Mouse (Mus musculus): ENCODE measurements at regions not wholly inside any gene's neighbourhood (a gene's known extent, or its start where the extent isn't known, plus 50 kb on each side); places are given as distances from the start of the nearest gene placed in this dataset.

DNA sequence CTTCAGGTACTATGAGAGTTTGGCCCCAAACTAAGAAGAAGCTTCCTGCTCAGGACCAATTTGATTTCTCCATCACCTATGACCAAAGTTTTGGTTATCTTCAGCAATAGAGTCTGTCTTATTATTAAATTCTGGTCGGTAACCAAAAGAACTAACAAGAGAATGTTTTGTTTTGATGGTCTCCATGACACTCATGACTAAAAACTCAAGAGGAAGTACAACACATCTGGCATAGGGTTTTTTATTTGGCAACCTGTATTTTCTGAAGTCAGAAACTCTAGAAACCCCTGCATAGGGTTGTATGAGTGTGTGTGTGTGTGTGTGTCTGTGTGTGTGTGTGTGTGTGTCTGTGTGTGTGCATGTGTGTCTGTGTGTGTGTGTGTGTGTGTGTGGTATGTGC is 310.5 kb downstream of the Ptprc start:
- TF ChIP-seq CTCF (IDR thresholded peaks at IDR 0.05; ENCODE audit: borderline replicate concordance, control insufficient read depth, extremely low read depth, insufficient read depth, low read length, poor library complexity) (no peak), POLR2A (IDR thresholded peaks at IDR 0.05; ENCODE audit: control insufficient read depth, extremely low read depth, insufficient read depth, low read length, poor library complexity) (no peak)

All from thymus, adult 2 months (tissue).